Mouse (Mus musculus): ENCODE results near the gene Il2rg.

GRCm38 (mm10) chrX:101285953-101286670, 18.1 kb upstream of the Il2rg start:
- TF ChIP-seq EP300 (optimal IDR thresholded peaks at IDR 0.05) (no peak), CTCF (IDR thresholded peaks at IDR 0.05; ENCODE audit: low read depth) (no peak)

Data from stomach, postnatal 0 days (tissue).